Mouse (Mus musculus): ENCODE results near the gene Papolb.

GRCm38 (mm10) chr5:142510061-142510414 lies 19.8 kb downstream of the Papolb start:
- TF ChIP-seq CTCF (IDR thresholded peaks at IDR 0.05; ENCODE audit: low read depth) (no peak), EP300 (IDR thresholded peaks at IDR 0.05; ENCODE audit: low read depth) (no peak)
